Mouse (Mus musculus): ENCODE measurements around the gene Olfr325. TPM values are rescaled to one million over a fixed set of nuclear protein-coding genes. Genes with fewer than 3 reads are reported as not detected.
"Not testable (repeated sequence)": the region's sequence is repeated elsewhere in the genome, so short reads cannot be mapped to it uniquely, and the experiment has no call there.

Gene Olfr325
- polyA plus RNA-seq (2014; fragmentation: Nextera tagmentation; extraction: Ambion mirVana) = not detected in 2 replicates

DNA sequence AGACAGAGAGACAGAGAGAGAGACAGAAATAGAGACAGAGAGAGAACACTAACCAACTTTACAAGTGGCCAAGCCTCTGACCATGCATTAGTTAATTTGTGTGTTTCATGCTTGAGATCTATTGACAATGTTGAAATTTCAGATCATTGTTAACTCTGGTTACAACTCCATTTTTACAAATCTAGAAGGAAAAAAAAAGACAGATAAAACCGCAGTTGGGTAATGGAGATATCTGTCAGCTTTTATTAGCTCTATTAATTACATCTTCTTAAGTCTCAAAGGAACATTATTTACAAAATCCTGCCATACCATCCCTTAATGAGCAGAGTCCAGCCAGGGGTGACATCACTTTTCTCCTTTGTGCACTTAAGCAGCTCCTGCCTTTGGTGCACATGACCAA, at the start of gene Olfr325:
Gene Olfr325 (plus strand): TSS at position 301 of the 400 bp plus-strand sequence.
- DNase-seq (ENCODE audit: low spot score) (no peak), ATAC-seq (no peak)
- H3K27ac ChIP-seq (ENCODE audit: low read depth, low read length) = no peak within 1 kb of the TSS
- WGBS = 55% methylated on average over 1 of the region's 1 CpGs
- H3K4me3 ChIP-seq (ENCODE audit: low read depth, low read length) = no peak within 1 kb of the TSS
- no peak within 1 kb of the TSS for H3K9ac ChIP-seq (ENCODE audit: low read length)
- no peaks in the 10 kb centered on the region for H3K9me3 ChIP-seq (replicated peaks; ENCODE audit: control insufficient read depth, low read length)
- no peaks in the 10 kb centered on the region for H3K36me3 ChIP-seq (ENCODE audit: control insufficient read depth, insufficient read depth, low read length)
- H3K4me1 ChIP-seq (ENCODE audit: control insufficient read depth, insufficient read depth, low read length) = no peaks in the 10 kb centered on the region
- no peak within 1 kb of the TSS for H3K4me2 ChIP-seq (ENCODE audit: low read length)
- H3K27me3 ChIP-seq (replicated peaks; ENCODE audit: control insufficient read depth, insufficient read depth, low read length) = no peaks in the 10 kb centered on the region

DNA sequence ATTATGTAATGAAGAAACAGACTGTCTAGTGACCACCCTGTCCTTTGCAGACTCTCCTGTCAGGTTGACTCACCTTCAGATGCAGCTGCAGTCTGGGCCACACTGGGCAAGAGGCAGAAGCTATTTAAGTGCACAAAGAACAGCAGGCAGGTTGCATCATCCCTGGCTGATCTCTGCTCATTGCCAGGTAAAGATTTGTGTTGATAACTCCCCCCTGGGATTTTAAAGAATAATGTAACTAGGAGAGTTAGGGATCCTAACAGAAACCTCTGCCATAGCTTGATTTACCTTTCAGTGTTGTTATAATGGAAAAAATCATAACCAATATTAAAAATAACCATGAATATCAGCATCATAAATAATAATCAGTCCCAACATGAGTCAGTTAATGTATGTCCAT, 42.8 kb upstream of the Olfr325 start, which contains the start of gene Olfr330:
Gene Olfr330 (minus strand): TSS at position 101 of the 400 bp plus-strand sequence.
- not testable (repeated sequence) for ATAC-seq; H3K4me2 ChIP-seq (ENCODE audit: low read length)

DNA sequence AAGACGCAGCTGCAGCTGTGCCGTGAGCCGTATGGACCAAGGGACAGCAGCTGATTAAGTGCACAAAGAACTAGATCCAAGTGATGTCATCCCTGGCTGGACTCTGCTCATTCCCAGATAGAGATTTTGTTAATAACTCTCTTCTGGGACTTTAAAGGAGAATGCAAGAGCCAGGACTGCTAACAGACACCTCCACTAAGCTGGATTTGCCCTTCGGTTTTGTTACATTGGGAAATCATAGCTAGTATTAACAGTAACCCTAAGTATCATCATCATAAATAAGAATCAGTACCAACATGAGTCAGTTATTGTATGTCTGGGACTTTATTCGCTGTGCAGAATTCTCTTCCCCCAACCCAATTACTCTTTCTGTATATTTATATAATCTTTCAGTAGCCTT, 31.2 kb upstream of the Olfr325 start, which contains the start of gene Olfr329-ps:
Gene Olfr329-ps (minus strand): TSS at position 101 of the 400 bp plus-strand sequence.
- Histone ChIP-seq H3K4me3 (ENCODE audit: low read depth, low read length) (no peak within 1 kb of the TSS), H3K36me3 (ENCODE audit: control insufficient read depth, insufficient read depth, low read length) (no peaks in the 10 kb centered on the region), H3K9ac (ENCODE audit: low read length) (no peak within 1 kb of the TSS), H3K9me3 (replicated peaks; ENCODE audit: control insufficient read depth, low read length) (no peaks in the 10 kb centered on the region), H3K27ac (ENCODE audit: low read depth, low read length) (no peak within 1 kb of the TSS), H3K27me3 (replicated peaks; ENCODE audit: control insufficient read depth, insufficient read depth, low read length) (no peaks in the 10 kb centered on the region), H3K4me2 (ENCODE audit: low read length) (no peak within 1 kb of the TSS), H3K4me1 (ENCODE audit: control insufficient read depth, insufficient read depth, low read length) (no peaks in the 10 kb centered on the region)
- ATAC-seq (no peak), DNase-seq (ENCODE audit: low spot score) (no peak)
- WGBS = 88% methylated on average over 5 of the region's 5 CpGs

More for the DNA sequence above, 42.8 kb upstream of the Olfr325 start, which contains the start of gene Olfr330:
- H3K9me3 ChIP-seq (replicated peaks; ENCODE audit: control insufficient read depth, low read length); H3K9ac ChIP-seq (ENCODE audit: low read length); H3K4me3 ChIP-seq (ENCODE audit: low read depth, low read length); H3K27ac ChIP-seq (ENCODE audit: low read depth, low read length); H3K27me3 ChIP-seq (replicated peaks; ENCODE audit: control insufficient read depth, insufficient read depth, low read length); H3K36me3 ChIP-seq (ENCODE audit: control insufficient read depth, insufficient read depth, low read length); H3K4me1 ChIP-seq (ENCODE audit: control insufficient read depth, insufficient read depth, low read length); DNase-seq (ENCODE audit: low spot score): not testable (repeated sequence)

DNA sequence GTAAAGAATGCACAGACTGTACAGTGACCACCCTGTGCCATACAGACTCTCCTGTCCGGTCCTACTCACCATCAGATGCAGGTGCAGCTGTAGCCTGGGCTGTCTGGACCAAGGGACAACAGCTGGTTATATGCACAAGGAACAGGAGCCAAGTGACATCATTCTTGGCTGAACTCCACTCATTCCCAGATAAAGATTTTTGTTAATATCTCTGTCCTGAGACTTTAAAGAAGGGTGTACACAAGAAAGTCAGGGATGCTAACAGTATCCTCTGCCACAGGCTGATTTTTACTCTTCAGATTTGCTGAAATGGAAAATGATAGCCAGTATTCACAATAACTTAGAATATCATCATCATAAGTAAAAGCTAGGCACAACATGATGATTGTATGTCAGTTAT, 22.0 kb upstream of the Olfr325 start, which contains the start of gene Olfr328:
Gene Olfr328 (minus strand): TSS at position 101 of the 400 bp plus-strand sequence.
- ATAC-seq = no peak
- WGBS = 84% methylated on average over 1 of the region's 1 CpGs

DNA sequence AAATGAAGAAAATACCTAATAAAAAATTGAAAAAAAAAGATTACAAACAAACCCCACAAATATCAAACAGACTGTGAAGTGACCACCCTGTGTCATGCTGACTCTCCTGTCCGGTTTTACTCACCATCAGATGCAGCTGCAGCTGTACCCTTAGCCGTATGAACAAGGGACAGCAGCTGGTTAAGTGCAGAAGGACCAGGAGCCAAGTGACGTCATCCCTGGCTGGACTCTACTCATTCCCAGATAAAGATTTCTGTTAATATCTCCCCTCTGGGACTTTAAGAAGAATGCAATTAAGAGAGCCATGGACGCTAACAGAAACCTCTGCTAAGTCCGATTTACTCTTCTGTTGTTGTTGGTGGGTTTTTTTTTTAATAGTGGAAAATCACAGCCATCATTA, 7.1 kb upstream of the Olfr325 start, which contains the start of gene Olfr224:
Gene Olfr224 (minus strand): TSS at position 149 of the 400 bp plus-strand sequence.
- no peak for ATAC-seq
- 79% methylated on average over 5 of the region's 5 CpGs for WGBS

More for the DNA sequence above, 22.0 kb upstream of the Olfr325 start, which contains the start of gene Olfr328:
- H3K9ac ChIP-seq (ENCODE audit: low read length) = no peak within 1 kb of the TSS
- no peak within 1 kb of the TSS for H3K4me3 ChIP-seq (ENCODE audit: low read depth, low read length)
- no peak for DNase-seq (ENCODE audit: low spot score)
- H3K27ac ChIP-seq (ENCODE audit: low read depth, low read length) = no peak within 1 kb of the TSS
- H3K9me3 ChIP-seq (replicated peaks; ENCODE audit: control insufficient read depth, low read length) = no peaks in the 10 kb centered on the region
- no peak within 1 kb of the TSS for H3K4me2 ChIP-seq (ENCODE audit: low read length)
- H3K36me3 ChIP-seq (ENCODE audit: control insufficient read depth, insufficient read depth, low read length) = no peaks in the 10 kb centered on the region
- H3K27me3 ChIP-seq (replicated peaks; ENCODE audit: control insufficient read depth, insufficient read depth, low read length) = no peaks in the 10 kb centered on the region
- no peaks in the 10 kb centered on the region for H3K4me1 ChIP-seq (ENCODE audit: control insufficient read depth, insufficient read depth, low read length)

DNA sequence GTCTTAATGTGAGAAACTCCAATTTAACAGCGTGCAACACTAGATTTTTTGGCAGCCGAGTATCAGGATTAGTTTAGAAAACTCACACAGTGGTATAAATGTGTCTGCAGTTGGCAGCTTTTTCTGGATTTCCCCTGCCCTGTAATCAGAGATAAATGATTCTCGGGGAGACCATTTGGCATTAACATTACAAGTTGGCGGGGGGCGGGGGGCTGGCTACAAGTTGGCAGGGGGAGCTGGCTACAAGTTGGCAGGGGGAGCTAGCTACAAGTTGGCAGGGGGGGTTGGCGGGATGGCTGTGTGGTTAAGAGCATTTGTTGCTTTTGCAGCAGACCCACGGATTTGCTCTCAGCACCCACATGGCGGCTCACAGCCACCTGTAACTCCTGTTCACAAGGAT, 1.1 kb downstream of the Olfr325 start:
- H3K9ac ChIP-seq (ENCODE audit: low read length) = no peak overlapping the region
- H3K27me3 ChIP-seq (replicated peaks; ENCODE audit: control insufficient read depth, insufficient read depth, low read length) = no peaks in the 10 kb centered on the region
- DNase-seq (ENCODE audit: low spot score) = peak; percentile 81
- H3K4me1 ChIP-seq (ENCODE audit: control insufficient read depth, insufficient read depth, low read length) = no peaks in the 10 kb centered on the region
- 59% methylated on average over 8 of the region's 8 CpGs for WGBS
- no peak overlapping the region for H3K27ac ChIP-seq (ENCODE audit: low read depth, low read length)
- peak; percentile 57; the same call in 1 of the 2 replicates for ATAC-seq
- no peaks in the 10 kb centered on the region for H3K9me3 ChIP-seq (replicated peaks; ENCODE audit: control insufficient read depth, low read length)
- no peak overlapping the region for H3K4me2 ChIP-seq (ENCODE audit: low read length)
- no peaks in the 10 kb centered on the region for H3K36me3 ChIP-seq (ENCODE audit: control insufficient read depth, insufficient read depth, low read length)
- H3K4me3 ChIP-seq (ENCODE audit: low read depth, low read length) = no peak overlapping the region

More for the DNA sequence above, 7.1 kb upstream of the Olfr325 start, which contains the start of gene Olfr224:
- no peak for DNase-seq (ENCODE audit: low spot score)
- Histone ChIP-seq H3K4me3 (ENCODE audit: low read depth, low read length) (no peak within 1 kb of the TSS), H3K27ac (ENCODE audit: low read depth, low read length) (no peak within 1 kb of the TSS), H3K9me3 (replicated peaks; ENCODE audit: control insufficient read depth, low read length) (no peaks in the 10 kb centered on the region), H3K4me2 (ENCODE audit: low read length) (no peak within 1 kb of the TSS), H3K36me3 (ENCODE audit: control insufficient read depth, insufficient read depth, low read length) (no peaks in the 10 kb centered on the region), H3K4me1 (ENCODE audit: control insufficient read depth, insufficient read depth, low read length) (no peaks in the 10 kb centered on the region), H3K9ac (ENCODE audit: low read length) (no peak within 1 kb of the TSS), H3K27me3 (replicated peaks; ENCODE audit: control insufficient read depth, insufficient read depth, low read length) (no peaks in the 10 kb centered on the region)

DNA sequence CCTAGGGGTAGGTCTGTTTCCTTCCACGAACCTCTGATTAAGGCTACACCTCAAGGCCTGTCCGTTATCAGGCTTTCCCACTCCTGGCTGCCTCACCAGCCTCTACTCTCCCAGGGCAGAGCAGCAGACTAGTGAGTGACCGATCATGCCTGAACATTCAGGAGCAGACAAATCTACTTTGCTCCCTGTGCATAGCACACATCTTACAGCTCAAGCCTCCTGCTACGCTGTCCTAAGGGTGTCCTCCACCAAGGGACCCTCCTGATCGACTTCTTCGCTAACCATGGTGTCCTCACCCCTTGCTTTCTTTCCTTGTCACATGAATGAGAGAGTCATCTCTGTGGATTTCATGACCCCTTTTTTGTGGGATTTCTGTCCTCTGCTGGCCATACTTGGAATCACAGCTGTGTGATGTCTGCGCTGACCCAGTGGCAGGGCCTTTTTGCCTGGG, 10.4 kb downstream of the Olfr325 start:
- no peaks in the 10 kb centered on the region for H3K36me3 ChIP-seq (ENCODE audit: control insufficient read depth, insufficient read depth, low read length)
- H3K4me2 ChIP-seq (ENCODE audit: low read length) = no peak overlapping the region
- ATAC-seq = no peak
- DNase-seq (ENCODE audit: low spot score) = peak; percentile 28
- H3K4me3 ChIP-seq (ENCODE audit: low read depth, low read length) = no peak overlapping the region
- H3K9ac ChIP-seq (ENCODE audit: low read length) = no peak overlapping the region
- 68% methylated on average over 7 of the region's 7 CpGs for WGBS
- H3K4me1 ChIP-seq (ENCODE audit: control insufficient read depth, insufficient read depth, low read length) = 0 out of 2 replicates have a peak, but pooled peaks cover 2% of the 10 kb centered on the region
- H3K27me3 ChIP-seq (replicated peaks; ENCODE audit: control insufficient read depth, insufficient read depth, low read length) = no peaks in the 10 kb centered on the region
- no peaks in the 10 kb centered on the region for H3K9me3 ChIP-seq (replicated peaks; ENCODE audit: control insufficient read depth, low read length)
- H3K27ac ChIP-seq (ENCODE audit: low read depth, low read length) = no peak overlapping the region

DNA sequence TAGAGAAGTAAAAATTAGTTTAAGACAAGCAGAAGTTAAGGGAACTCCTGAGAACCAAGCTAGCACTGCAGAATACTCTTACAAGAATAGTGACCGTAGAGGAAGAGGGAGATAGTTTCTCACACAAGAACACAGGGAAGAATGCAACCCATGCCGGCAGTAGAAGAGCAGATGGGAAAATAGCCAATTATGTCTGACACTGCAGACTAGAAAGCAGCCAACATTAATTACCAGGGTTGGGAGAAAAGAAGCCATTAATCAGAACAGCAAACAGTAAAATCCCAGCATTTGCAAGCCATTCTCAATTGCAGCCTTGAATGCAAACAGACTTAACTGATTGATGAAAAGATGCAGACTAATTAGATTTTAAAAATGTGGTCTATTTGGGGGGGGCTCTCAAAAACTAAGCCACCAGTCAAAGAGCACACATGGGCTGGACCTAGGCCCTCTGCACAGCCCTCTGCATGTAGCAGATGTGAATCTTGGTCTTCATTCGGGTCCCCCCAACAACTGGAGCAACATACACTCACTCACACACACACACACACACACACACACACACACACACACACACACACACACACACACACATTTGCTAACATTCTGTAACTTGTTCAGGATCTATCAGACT, 11.2 kb downstream of the Olfr325 start:
- H3K9ac ChIP-seq (ENCODE audit: low read length) = no peak overlapping the region
- no peaks in the 10 kb centered on the region for H3K9me3 ChIP-seq (replicated peaks; ENCODE audit: control insufficient read depth, low read length)
- DNase-seq (ENCODE audit: low spot score) = peak; percentile 82
- no peak overlapping the region for H3K4me3 ChIP-seq (ENCODE audit: low read depth, low read length)
- no peaks in the 10 kb centered on the region for H3K36me3 ChIP-seq (ENCODE audit: control insufficient read depth, insufficient read depth, low read length)
- WGBS = 14% methylated on average over 3 of the region's 3 CpGs
- H3K4me1 ChIP-seq (ENCODE audit: control insufficient read depth, insufficient read depth, low read length) = 0 out of 2 replicates have a peak, but pooled peaks cover 2% of the 10 kb centered on the region
- H3K27ac ChIP-seq (ENCODE audit: low read depth, low read length) = 0 out of 2 replicates have a peak overlapping the region, but pooled peaks have one; percentile 30
- no peak overlapping the region for H3K4me2 ChIP-seq (ENCODE audit: low read length)
- ATAC-seq = peak; percentile 81
- no peaks in the 10 kb centered on the region for H3K27me3 ChIP-seq (replicated peaks; ENCODE audit: control insufficient read depth, insufficient read depth, low read length)

DNA sequence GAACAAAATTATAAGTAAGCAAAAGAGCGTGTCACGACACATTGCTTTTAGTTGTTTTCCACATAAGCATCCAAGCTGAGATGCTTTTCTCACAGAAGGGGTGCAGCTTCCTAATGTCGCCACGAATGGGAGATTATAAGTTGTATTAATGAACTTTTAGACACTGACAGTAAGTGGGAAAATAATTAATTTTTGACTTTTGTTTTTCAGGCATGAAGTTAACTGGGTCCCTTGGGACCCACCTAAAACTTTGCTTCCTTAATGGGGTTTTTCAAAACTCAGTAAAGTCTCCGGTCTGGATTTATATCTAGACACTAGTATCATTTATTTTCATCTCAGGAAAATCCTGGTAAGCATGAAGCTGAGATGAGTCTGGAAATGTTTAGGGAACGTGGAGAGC, 17.3 kb downstream of the Olfr325 start, which contains the start of gene Olfr324:
Gene Olfr324 (plus strand): TSS at position 301 of the 400 bp plus-strand sequence.
- Histone ChIP-seq H3K9ac (ENCODE audit: low read length) (no peak within 1 kb of the TSS), H3K4me1 (ENCODE audit: control insufficient read depth, insufficient read depth, low read length) (no peaks in the 10 kb centered on the region), H3K27ac (ENCODE audit: low read depth, low read length) (no peak within 1 kb of the TSS), H3K27me3 (replicated peaks; ENCODE audit: control insufficient read depth, insufficient read depth, low read length) (no peaks in the 10 kb centered on the region), H3K4me2 (ENCODE audit: low read length) (no peak within 1 kb of the TSS), H3K4me3 (ENCODE audit: low read depth, low read length) (no peak within 1 kb of the TSS), H3K36me3 (ENCODE audit: control insufficient read depth, insufficient read depth, low read length) (no peaks in the 10 kb centered on the region), H3K9me3 (replicated peaks; ENCODE audit: control insufficient read depth, low read length) (no peaks in the 10 kb centered on the region)
- ATAC-seq = no peak
- DNase-seq (ENCODE audit: low spot score) = no peak
- WGBS = 85% methylated on average over 6 of the region's 6 CpGs

Data from forebrain, embryonic 14.5 days (tissue).